Mouse (Mus musculus): ENCODE data around the gene Flt3. TPM values are rescaled to one million over a fixed set of nuclear protein-coding genes. Genes with fewer than 3 reads are reported as not detected.

The Flt3 gene
- 1.6 and 1.8 TPM in 2 replicates for polyA plus RNA-seq (2015; fragmentation: Nextera tagmentation; extraction: Ambion mirVana)

DNA sequence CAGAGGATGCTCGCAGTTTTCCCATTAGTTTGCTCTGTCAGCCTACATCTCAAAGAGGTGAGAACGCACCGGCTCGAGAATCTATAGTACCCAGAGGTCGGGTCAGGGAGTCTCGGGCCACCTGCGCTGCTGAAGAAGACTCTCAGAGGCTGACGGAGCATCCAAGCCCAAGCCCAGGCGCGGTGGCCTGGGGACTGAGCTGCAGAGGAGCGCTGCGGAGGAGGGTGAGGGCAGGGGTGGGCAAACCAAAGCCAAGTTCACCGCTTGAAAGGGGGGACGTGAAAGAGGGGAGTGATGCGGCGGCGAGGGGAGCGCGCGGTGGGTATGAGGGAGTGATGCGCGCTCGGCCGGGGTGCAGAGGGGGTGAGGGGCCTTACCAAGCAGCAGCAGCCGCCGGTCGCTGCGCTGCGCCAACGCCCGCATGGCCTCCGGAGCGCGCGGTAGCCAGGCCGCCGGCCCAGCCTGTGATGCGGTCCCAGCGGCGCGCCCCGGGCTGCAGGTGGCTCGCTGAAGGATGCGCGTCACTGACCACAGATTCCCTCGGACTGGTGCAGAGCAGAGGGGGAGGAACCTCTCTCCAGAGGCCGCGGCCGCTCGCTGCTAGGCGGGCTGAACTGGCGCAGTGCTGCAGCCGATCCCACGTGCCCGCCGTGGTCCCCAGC is at the start of gene Flt3:
TSS of gene Flt3 (minus strand) at position 647 of the 662 bp plus-strand sequence.
- no peak within 1 kb of the TSS for H3K9ac ChIP-seq
- H3K36me3 ChIP-seq = no peaks in the 10 kb centered on the region
- H3K4me1 ChIP-seq (replicated peaks) = peaks cover 7% of the 10 kb centered on the region; the same call in 1 of the 2 replicates
- peaks cover 51% of the 10 kb centered on the region for H3K27me3 ChIP-seq
- H3K9me3 ChIP-seq (replicated peaks) = no peaks in the 10 kb centered on the region; the same call in 1 of the 2 replicates
- H3K27ac ChIP-seq = no peak within 1 kb of the TSS
- peak within 1 kb of the TSS; percentile 40 for H3K4me3 ChIP-seq (replicated peaks)
- DNase-seq (peak; percentile 14), ATAC-seq (ENCODE audit: low read depth) (peak; percentile 60)
- 2% methylated on average over 56 of the region's 56 CpGs for WGBS (ENCODE audit: insufficient replicate concordance)
- peak within 1 kb of the TSS; percentile 51 for H3K4me2 ChIP-seq

DNA sequence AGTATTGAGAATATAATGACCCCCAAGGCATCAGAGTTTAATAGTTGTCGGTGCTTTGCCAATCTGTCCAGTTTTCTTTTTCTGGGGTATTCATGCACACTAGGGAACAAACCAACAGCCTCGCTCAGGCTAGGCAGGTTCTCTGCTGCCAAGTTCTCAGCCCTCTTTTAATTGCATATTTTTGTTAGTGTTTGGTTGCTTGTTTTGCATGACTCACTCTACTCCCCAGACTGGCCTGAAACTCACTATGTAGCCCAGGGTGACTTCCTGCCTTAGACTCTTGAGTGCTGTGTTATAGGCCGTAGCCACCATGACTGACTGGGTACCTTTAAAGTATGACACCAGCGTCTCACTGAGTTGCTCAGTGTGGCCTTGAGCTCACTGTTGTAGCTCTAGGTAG is 48.6 kb upstream of the Flt3 start:
- peaks cover 30% of the 10 kb centered on the region for H3K36me3 ChIP-seq
- ATAC-seq (ENCODE audit: low read depth) (no peak), DNase-seq (no peak)
- peaks cover 50% of the 10 kb centered on the region for H3K4me1 ChIP-seq (replicated peaks)
- H3K9ac ChIP-seq = no peak overlapping the region
- no peak overlapping the region for H3K27ac ChIP-seq
- 86% methylated on average over 4 of the region's 4 CpGs for WGBS (ENCODE audit: insufficient replicate concordance)
- no peak overlapping the region for H3K4me2 ChIP-seq
- H3K27me3 ChIP-seq = no peaks in the 10 kb centered on the region
- no peak overlapping the region for H3K4me3 ChIP-seq (replicated peaks)
- no peaks in the 10 kb centered on the region for H3K9me3 ChIP-seq (replicated peaks)

DNA sequence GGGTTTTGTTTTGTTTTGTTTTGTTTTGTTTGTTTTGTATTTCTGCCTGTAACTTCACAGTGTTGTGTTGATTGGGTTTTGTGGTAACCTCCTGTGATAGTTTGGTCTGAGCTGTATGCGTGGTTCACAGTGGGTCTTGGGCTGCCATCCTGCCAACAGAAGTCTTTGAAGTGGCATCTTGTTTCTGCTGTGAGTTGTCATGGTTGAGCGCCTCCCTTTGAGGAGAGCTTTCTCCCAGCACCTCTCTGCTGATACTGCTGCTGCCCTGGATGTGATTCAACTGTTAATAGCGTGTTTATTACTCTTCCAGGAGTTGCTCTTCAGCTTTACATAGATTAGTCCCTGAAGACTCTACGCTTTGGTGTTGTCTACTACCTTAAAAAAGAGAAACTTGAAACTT is 48.2 kb upstream of the Flt3 start:
- ATAC-seq (ENCODE audit: low read depth) = no peak
- Histone ChIP-seq H3K4me2 (no peak overlapping the region), H3K36me3 (peaks cover 27% of the 10 kb centered on the region), H3K27me3 (no peaks in the 10 kb centered on the region), H3K9ac (no peak overlapping the region), H3K27ac (no peak overlapping the region), H3K9me3 (replicated peaks) (no peaks in the 10 kb centered on the region), H3K4me1 (replicated peaks) (peaks cover 52% of the 10 kb centered on the region), H3K4me3 (replicated peaks) (no peak overlapping the region)
- no peak for DNase-seq
- WGBS (ENCODE audit: insufficient replicate concordance) = 84% methylated on average over 4 of the region's 4 CpGs

DNA sequence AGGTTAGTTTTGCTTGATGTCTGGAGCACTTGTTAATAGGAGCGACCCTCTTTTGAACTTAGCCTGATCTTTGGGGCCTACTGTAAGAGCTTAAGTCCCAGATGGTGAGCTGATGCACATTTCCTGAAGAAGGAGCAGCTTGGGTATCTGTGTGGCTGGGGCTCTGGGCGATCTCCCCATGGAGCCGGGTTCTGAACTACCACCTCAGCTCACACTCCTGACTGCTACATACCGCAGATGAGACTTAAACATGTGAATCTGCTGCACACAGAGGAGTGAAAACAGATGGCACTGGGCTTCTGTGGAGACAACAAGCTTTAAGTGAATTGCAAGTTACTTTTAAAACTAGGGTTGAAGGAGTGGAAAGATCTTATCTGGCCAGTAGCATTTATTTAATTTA is 45.0 kb upstream of the Flt3 start:
- H3K27me3 ChIP-seq = no peaks in the 10 kb centered on the region
- no peaks in the 10 kb centered on the region for H3K9me3 ChIP-seq (replicated peaks)
- peak overlapping the region; percentile 72 for H3K27ac ChIP-seq
- 62% methylated on average over 4 of the region's 4 CpGs for WGBS (ENCODE audit: insufficient replicate concordance)
- H3K36me3 ChIP-seq = peaks cover 9% of the 10 kb centered on the region
- 0 out of 2 replicates have a peak overlapping the region, but pooled peaks have one; percentile 1 for H3K4me2 ChIP-seq
- ATAC-seq (ENCODE audit: low read depth) (no peak), DNase-seq (no peak)
- H3K4me3 ChIP-seq (replicated peaks) = no peak overlapping the region
- H3K9ac ChIP-seq = peak overlapping the region; percentile 54
- peaks cover 83% of the 10 kb centered on the region for H3K4me1 ChIP-seq (replicated peaks)

DNA sequence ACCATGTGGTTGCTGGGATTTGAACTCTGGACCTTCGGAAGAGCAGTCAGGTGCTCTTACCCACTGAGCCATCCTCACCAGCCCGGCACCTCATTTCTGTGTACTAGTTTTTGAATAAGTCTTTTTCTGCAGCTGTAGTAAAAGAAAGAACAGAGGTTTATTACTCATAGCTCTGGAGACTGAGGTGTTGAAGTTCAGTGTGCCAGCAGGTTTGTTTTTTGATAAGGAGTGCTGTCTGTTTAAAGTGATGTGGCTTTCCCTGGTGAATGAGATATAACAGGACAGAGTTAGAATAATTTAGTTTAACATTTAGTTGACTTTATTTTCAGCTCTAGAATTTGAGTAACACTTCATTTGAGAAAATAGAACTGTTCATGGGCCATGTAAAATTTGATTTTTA is 44.5 kb upstream of the Flt3 start:
- DNase-seq (no peak), ATAC-seq (ENCODE audit: low read depth) (peak; percentile 61)
- H3K27me3 ChIP-seq = no peaks in the 10 kb centered on the region
- peaks cover 9% of the 10 kb centered on the region for H3K36me3 ChIP-seq
- peak overlapping the region; percentile 46 for H3K4me2 ChIP-seq
- H3K4me3 ChIP-seq (replicated peaks) = no peak overlapping the region
- peak overlapping the region; percentile 72 for H3K27ac ChIP-seq
- H3K9me3 ChIP-seq (replicated peaks) = no peaks in the 10 kb centered on the region
- peaks cover 87% of the 10 kb centered on the region for H3K4me1 ChIP-seq (replicated peaks)
- H3K9ac ChIP-seq = no peak overlapping the region
- WGBS (ENCODE audit: insufficient replicate concordance) = 73% methylated on average over 2 of the region's 2 CpGs

DNA sequence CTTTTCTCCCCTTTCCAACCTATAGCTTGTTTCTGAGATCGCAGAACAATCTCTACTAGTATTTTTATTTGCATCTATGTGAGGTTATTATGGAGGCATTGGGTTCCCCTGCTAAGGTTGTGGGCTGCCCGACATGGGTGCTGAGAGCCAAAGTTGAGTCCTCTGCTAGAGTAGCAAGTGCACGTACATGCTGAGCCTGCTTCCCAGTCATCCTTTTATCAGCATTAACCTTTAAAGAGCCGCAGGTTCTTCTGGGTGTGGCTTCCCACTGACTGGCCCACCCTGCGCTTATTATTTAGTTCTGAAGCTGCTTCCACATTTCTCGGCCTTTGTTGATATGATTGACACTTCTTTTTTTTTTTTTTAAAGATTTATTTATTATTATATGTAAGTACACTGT is 44.0 kb upstream of the Flt3 start:
- Histone ChIP-seq H3K36me3 (peaks cover 11% of the 10 kb centered on the region), H3K9ac (no peak overlapping the region), H3K4me3 (replicated peaks) (no peak overlapping the region), H3K9me3 (replicated peaks) (no peaks in the 10 kb centered on the region), H3K4me2 (peak overlapping the region; percentile 46), H3K4me1 (replicated peaks) (peaks cover 87% of the 10 kb centered on the region), H3K27ac (peak overlapping the region; percentile 72), H3K27me3 (no peaks in the 10 kb centered on the region)
- WGBS (ENCODE audit: insufficient replicate concordance) = 24% methylated on average over 6 of the region's 6 CpGs
- DNase-seq (peak; percentile 53), ATAC-seq (ENCODE audit: low read depth) (peak; percentile 78)

DNA sequence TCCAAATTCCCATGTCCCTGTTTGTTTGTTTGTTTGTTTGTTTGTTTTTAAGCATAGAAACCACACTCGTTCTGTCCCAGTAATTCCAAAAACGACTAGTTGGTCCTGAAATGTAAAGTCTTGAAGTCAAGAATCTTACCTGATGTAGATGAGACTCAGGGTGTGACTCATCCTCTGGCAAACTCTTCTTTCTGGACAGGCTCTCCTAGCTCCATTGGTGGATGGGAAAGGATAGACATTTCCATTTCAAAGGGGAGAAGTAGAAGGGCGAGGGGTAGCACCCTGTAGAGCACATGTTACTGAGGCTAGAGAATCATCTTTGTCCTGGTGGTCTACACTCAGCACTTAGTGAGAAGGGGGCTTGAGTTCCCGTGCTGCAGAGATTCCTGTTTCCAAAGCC is 42.5 kb upstream of the Flt3 start:
- Histone ChIP-seq H3K4me1 (replicated peaks) (peaks cover 87% of the 10 kb centered on the region), H3K9me3 (replicated peaks) (no peaks in the 10 kb centered on the region), H3K27me3 (no peaks in the 10 kb centered on the region), H3K36me3 (peaks cover 17% of the 10 kb centered on the region), H3K4me3 (replicated peaks) (no peak overlapping the region), H3K4me2 (0 out of 2 replicates have a peak overlapping the region, but pooled peaks have one; percentile 45), H3K27ac (peak overlapping the region; percentile 88), H3K9ac (no peak overlapping the region)
- no peak for DNase-seq
- 57% methylated on average over 4 of the region's 4 CpGs for WGBS (ENCODE audit: insufficient replicate concordance)
- ATAC-seq (ENCODE audit: low read depth) = no peak

DNA sequence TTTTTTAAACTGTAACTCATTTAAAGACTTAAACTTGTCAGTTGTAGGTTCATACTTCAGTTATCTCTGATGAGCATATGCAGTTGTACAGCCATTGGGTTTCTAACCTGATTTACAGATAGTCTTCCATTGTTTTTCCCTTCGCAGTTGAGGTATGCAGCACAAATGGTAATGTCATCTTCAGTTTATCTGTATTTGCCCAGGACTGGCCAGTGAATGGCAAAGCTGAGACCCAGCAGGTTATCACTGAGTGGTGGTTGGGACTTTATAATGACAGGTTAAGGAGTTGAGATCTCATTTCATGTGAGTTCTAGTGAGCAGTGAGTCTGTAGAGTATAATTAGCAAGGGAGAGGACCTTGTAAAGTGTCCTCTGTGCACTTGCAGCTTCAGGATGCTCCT is 41.7 kb upstream of the Flt3 start:
- peak; percentile 45 for DNase-seq
- Histone ChIP-seq H3K27ac (peak overlapping the region; percentile 88), H3K9me3 (replicated peaks) (no peaks in the 10 kb centered on the region), H3K4me3 (replicated peaks) (no peak overlapping the region), H3K27me3 (no peaks in the 10 kb centered on the region), H3K9ac (peak overlapping the region; percentile 35; the same call in 1 of the 2 replicates), H3K4me1 (replicated peaks) (peaks cover 88% of the 10 kb centered on the region), H3K36me3 (peaks cover 17% of the 10 kb centered on the region), H3K4me2 (peak overlapping the region; percentile 45)
- 19% methylated on average over 1 of the region's 1 CpGs for WGBS (ENCODE audit: insufficient replicate concordance)
- ATAC-seq (ENCODE audit: low read depth) = peak; percentile 78

DNA sequence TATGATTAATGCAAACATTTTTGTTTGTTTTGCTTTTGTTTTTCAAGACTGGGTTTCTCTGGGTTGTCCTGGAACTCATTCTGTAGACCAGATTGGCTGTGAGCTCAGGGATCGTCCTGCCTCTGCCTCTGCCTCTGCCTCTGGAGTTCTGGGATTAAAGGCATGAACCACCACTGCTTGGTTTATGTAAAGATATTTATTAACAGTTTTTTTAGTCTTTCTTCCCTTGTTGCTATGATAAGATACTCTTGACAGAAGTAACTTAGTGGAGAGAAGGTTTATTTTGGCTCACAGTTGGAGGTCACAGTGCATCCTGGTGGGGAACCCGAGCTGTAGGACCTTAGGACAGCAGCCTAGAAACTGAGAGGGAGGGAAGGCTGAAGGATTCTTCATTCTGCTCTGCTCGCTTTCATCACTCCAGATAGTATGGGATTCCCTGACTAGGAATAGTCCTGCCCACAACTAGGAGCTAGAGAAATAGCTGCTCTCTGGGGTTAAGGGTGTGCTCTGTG is 40.8 kb upstream of the Flt3 start:
- H3K27ac ChIP-seq = peak overlapping the region; percentile 81
- peak overlapping the region; percentile 11; the same call in 1 of the 2 replicates for H3K4me3 ChIP-seq (replicated peaks)
- H3K9me3 ChIP-seq (replicated peaks) = no peaks in the 10 kb centered on the region
- H3K4me2 ChIP-seq = peak overlapping the region; percentile 55
- H3K9ac ChIP-seq = peak overlapping the region; percentile 48
- H3K36me3 ChIP-seq = peaks cover 17% of the 10 kb centered on the region
- peaks cover 88% of the 10 kb centered on the region for H3K4me1 ChIP-seq (replicated peaks)
- DNase-seq (no peak), ATAC-seq (ENCODE audit: low read depth) (no peak)
- no peaks in the 10 kb centered on the region for H3K27me3 ChIP-seq
- WGBS (ENCODE audit: insufficient replicate concordance) = 40% methylated on average over 3 of the region's 3 CpGs

DNA sequence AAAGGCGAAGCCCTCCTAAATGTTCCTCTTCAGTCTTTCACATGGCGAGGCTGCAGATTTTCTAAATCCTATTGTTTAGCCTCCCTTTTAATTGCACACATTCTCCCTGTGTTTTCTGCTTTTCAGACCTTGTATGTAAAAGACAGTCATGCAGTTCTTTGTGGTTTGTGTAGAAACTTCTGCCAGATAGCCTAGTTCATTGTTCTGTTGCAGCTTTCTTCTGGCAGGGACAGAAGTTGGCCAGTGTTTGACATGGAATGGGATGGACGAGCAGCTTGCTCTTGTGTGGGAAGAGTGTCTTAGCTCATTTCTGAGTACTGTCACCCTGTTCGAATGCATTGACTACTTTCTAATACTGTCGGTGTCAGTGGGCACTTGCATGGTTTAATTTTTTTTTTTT is 36.2 kb upstream of the Flt3 start:
- WGBS (ENCODE audit: insufficient replicate concordance) = 74% methylated on average over 5 of the region's 5 CpGs
- peaks cover 93% of the 10 kb centered on the region for H3K4me1 ChIP-seq (replicated peaks)

DNA sequence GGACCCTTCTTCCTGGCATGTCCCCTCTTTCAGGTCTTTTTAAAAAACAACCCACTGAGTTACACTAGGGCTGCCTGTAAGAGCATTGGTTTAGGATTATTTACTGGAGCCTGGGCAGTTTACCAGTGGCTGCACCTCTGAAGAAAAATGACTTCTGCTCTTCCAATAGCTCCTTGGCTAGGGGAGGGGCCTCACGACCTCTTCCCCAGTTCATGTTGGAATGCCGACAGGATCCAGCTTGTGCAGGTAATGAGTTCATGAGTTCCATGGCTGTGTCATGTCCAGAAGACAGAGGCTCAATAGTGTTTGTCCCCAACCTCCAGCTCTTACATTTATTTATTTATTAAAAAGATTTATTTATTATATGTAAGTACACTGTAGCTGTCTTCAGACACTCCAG is 35.5 kb upstream of the Flt3 start:
- no peaks in the 10 kb centered on the region for H3K27me3 ChIP-seq
- H3K4me2 ChIP-seq = no peak overlapping the region
- no peak overlapping the region for H3K9ac ChIP-seq
- no peak overlapping the region for H3K27ac ChIP-seq
- no peak overlapping the region for H3K4me3 ChIP-seq (replicated peaks)
- peaks cover 86% of the 10 kb centered on the region for H3K4me1 ChIP-seq (replicated peaks)
- no peaks in the 10 kb centered on the region for H3K9me3 ChIP-seq (replicated peaks)
- WGBS (ENCODE audit: insufficient replicate concordance) = 58% methylated on average over 2 of the region's 2 CpGs
- ATAC-seq (ENCODE audit: low read depth) (no peak), DNase-seq (no peak)
- H3K36me3 ChIP-seq = peaks cover 19% of the 10 kb centered on the region

More for the DNA sequence above, 36.2 kb upstream of the Flt3 start:
- no peak for DNase-seq
- no peak overlapping the region for H3K4me3 ChIP-seq (replicated peaks)
- H3K36me3 ChIP-seq = peaks cover 19% of the 10 kb centered on the region
- ATAC-seq (ENCODE audit: low read depth) = no peak
- peak overlapping the region; percentile 2; the same call in 1 of the 2 replicates for H3K9ac ChIP-seq
- H3K27ac ChIP-seq = peak overlapping the region; percentile 29
- H3K27me3 ChIP-seq = no peaks in the 10 kb centered on the region
- peak overlapping the region; percentile 27 for H3K4me2 ChIP-seq
- no peaks in the 10 kb centered on the region for H3K9me3 ChIP-seq (replicated peaks)

DNA sequence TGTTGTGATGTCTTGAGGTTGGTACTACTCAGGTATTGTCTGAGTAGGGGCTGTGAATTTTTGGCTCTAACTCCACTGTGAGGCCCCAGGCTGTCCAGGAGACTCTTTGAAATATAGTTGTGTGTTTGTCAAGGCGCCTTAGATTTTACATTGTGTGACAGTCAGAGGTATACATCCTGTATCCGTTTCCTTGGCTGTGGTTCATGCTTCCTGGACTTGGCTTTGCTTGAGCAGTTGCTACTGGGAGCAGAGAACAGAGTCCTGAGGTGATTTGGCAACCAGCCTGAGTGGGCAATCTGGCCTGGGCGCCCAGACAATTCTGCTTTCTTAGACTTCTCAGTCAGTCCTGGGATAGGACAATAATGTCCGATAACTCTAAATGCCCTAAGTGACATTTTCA is 34.9 kb upstream of the Flt3 start:
- Histone ChIP-seq H3K27me3 (no peaks in the 10 kb centered on the region), H3K4me3 (replicated peaks) (no peak overlapping the region), H3K4me1 (replicated peaks) (peaks cover 81% of the 10 kb centered on the region), H3K4me2 (peak overlapping the region; percentile 25), H3K36me3 (peaks cover 19% of the 10 kb centered on the region), H3K9ac (peak overlapping the region; percentile 24; the same call in 1 of the 2 replicates), H3K27ac (no peak overlapping the region), H3K9me3 (replicated peaks) (no peaks in the 10 kb centered on the region)
- DNase-seq (no peak), ATAC-seq (ENCODE audit: low read depth) (no peak)
- whole genome bisulfite sequencing (ENCODE audit: insufficient replicate concordance) = 38% methylated on average over 4 of the region's 4 CpGs
